ENCODE assay signal across 16 mouse cellular contexts in the genomic region with DNA sequence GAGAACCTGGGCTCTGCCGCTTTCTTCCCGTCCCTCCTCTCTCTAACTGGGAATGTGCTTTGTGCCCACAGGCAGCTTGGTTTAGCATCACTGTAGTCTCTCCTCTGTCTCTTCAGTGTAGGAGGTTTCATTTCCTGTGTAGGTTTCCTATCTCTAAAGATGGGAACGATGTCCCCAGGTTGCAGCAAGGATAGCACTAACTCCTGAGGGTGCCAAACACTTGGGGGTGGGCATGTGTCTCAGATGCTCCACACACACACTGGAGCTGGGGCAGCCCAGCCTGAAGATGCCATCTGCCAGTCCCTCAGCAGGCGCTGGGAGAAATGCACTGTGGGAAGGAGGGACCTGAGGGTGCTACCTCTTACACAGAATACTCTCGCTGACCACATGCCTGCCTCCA. TPM values are rescaled to one million over a fixed set of nuclear protein-coding genes. Genes with fewer than 3 reads are reported as not detected.
DNase-seq lines count a peak whose midpoint lies in the region; ATAC-seq lines count a peak whose summit lies in the region.
"Had no signal": no experiment of that assay in that cellular context is flagged by ENCODE, and none has a peak within 500 bp of the region (broad histone marks: within the 10 kb centered on the region; RNA-seq: fewer than 3 reads in every experiment).

No protein-coding gene starts in this region.

- H3K9me3 ChIP-seq in hindbrain, embryonic 10.5 days: no peaks in the 10 kb centered on the region
- no peaks in the 10 kb centered on the region for H3K9me3 ChIP-seq in hindbrain, embryonic 16.5 days (ENCODE audit: control insufficient read depth, low read length)
- no peaks in the 10 kb centered on the region for H3K9me3 ChIP-seq in neural tube, embryonic 12.5 days
- H3K9me3 ChIP-seq in neural tube, embryonic 15.5 days (replicated peaks): no peaks in the 10 kb centered on the region
- H3K9me3 ChIP-seq: heart, embryonic 15.5 days had no signal

- H3K4me3 ChIP-seq in hindbrain, embryonic 10.5 days: no peak overlapping the region
- no peak overlapping the region for H3K4me3 ChIP-seq in hindbrain, embryonic 16.5 days (ENCODE audit: low read length)
- no peak overlapping the region for H3K4me3 ChIP-seq in neural tube, embryonic 12.5 days
- no peak overlapping the region for H3K4me3 ChIP-seq in neural tube, embryonic 15.5 days (replicated peaks)
- H3K4me3 ChIP-seq: heart, embryonic 15.5 days had no signal

- intact Hi-C loops in left cerebral cortex, postnatal 25 days (cut with DNase I): loop anchor here (1.0 to 5.0 kb wide), 2 partner anchors 11 to 79 kb away; no protein-coding TSS in a partner anchor

- 86% methylated on average over 5 of the region's 5 CpGs for WGBS in hindbrain, embryonic 10.5 days
- WGBS in hindbrain, embryonic 16.5 days: 72% methylated on average over 5 of the region's 5 CpGs
- 72% methylated on average over 5 of the region's 5 CpGs for WGBS in neural tube, embryonic 12.5 days
- 74% methylated on average over 5 of the region's 5 CpGs for WGBS in neural tube, embryonic 15.5 days

- peaks cover 41% of the 10 kb centered on the region for H3K36me3 ChIP-seq in hindbrain, embryonic 10.5 days
- no peaks in the 10 kb centered on the region for H3K36me3 ChIP-seq in hindbrain, embryonic 16.5 days (ENCODE audit: control insufficient read depth, insufficient read depth, low read length)
- peaks cover 10% of the 10 kb centered on the region for H3K36me3 ChIP-seq in neural tube, embryonic 12.5 days
- peaks cover 3% of the 10 kb centered on the region; the same call in 1 of the 2 replicates for H3K36me3 ChIP-seq in neural tube, embryonic 15.5 days

- no peak overlapping the region for H3K4me2 ChIP-seq in hindbrain, embryonic 16.5 days (ENCODE audit: low read length)
- no peak overlapping the region for H3K4me2 ChIP-seq in neural tube, embryonic 12.5 days (replicated peaks)
- no peak overlapping the region for H3K4me2 ChIP-seq in neural tube, embryonic 15.5 days
- H3K4me2 ChIP-seq: heart, embryonic 15.5 days; lung, embryonic 14.5 days had no signal

- peaks cover 55% of the 10 kb centered on the region for H3K4me1 ChIP-seq in hindbrain, embryonic 10.5 days (replicated peaks)
- peaks cover 14% of the 10 kb centered on the region for H3K4me1 ChIP-seq in hindbrain, embryonic 16.5 days (ENCODE audit: control insufficient read depth, insufficient read depth, low read depth, low read length)
- H3K4me1 ChIP-seq in neural tube, embryonic 12.5 days: peaks cover 37% of the 10 kb centered on the region
- H3K4me1 ChIP-seq in neural tube, embryonic 15.5 days: peaks cover 38% of the 10 kb centered on the region
- H3K4me1 ChIP-seq: heart, embryonic 15.5 days had no signal

- H3K9ac ChIP-seq in hindbrain, embryonic 16.5 days (ENCODE audit: low read depth, low read length): no peak overlapping the region
- H3K9ac ChIP-seq in neural tube, embryonic 12.5 days: no peak overlapping the region
- H3K9ac ChIP-seq in neural tube, embryonic 15.5 days (replicated peaks): no peak overlapping the region
- H3K9ac ChIP-seq: heart, embryonic 15.5 days; lung, embryonic 14.5 days had no signal

- H3K27ac ChIP-seq in hindbrain, embryonic 10.5 days: peak overlapping the region; percentile 86
- H3K27ac ChIP-seq in hindbrain, embryonic 16.5 days (ENCODE audit: low read depth, low read length): no peak overlapping the region
- H3K27ac ChIP-seq in neural tube, embryonic 12.5 days: peak overlapping the region; percentile 17; the same call in 1 of the 2 replicates
- no peak overlapping the region for H3K27ac ChIP-seq in neural tube, embryonic 15.5 days (replicated peaks)
- H3K27ac ChIP-seq: heart, embryonic 15.5 days had no signal

- no peak for ATAC-seq in hindbrain, embryonic 16.5 days
- no peak for ATAC-seq in neural tube, embryonic 12.5 days (ENCODE audit: low FRiP score, low read depth)
- ATAC-seq in neural tube, embryonic 15.5 days (ENCODE audit: low FRiP score): no peak
- ATAC-seq: inflammation-experienced regulatory T-cells, adult 6 months had no signal

- no peaks in the 10 kb centered on the region for H3K27me3 ChIP-seq in hindbrain, embryonic 10.5 days (ENCODE audit: insufficient read depth, poor library complexity, severe bottlenecking)
- no peaks in the 10 kb centered on the region for H3K27me3 ChIP-seq in hindbrain, embryonic 16.5 days (replicated peaks; ENCODE audit: control insufficient read depth, insufficient read depth, low read length)
- no peaks in the 10 kb centered on the region for H3K27me3 ChIP-seq in neural tube, embryonic 12.5 days (replicated peaks)
- H3K27me3 ChIP-seq in neural tube, embryonic 15.5 days (replicated peaks): no peaks in the 10 kb centered on the region
- H3K27me3 ChIP-seq: heart, embryonic 15.5 days had no signal

- no peak for DNase-seq in hindbrain, embryonic 10.5 days (ENCODE audit: low spot score)
- peak; percentile 75 to 98 for DNase-seq in left cerebral cortex, postnatal 25 days (ENCODE audit: low spot score in 2 of 2)
- no peak for DNase-seq in spleen, postnatal 10 days (ENCODE audit: low spot score in 2 of 2)
- DNase-seq in kidney, adult 18-20 months: no peak
- DNase-seq in adrenal gland, postnatal 10 days: no peak
- DNase-seq: adrenal gland, postnatal 36 days; cerebellum, adult 11 months; gastrocnemius, postnatal 36 days; kidney, postnatal 10 days; liver; lung, embryonic 14.5 days had no signal

RNA-seq across cellular contexts. Expression of a gene that starts 56.9 kb away (rescaled TPM):
- 27.3 and 29.4 TPM in 2 replicates for polyA plus RNA-seq in hindbrain, embryonic 10.5 days (2016; fragmentation: Nextera tagmentation; extraction: Ambion mirVana)
- polyA plus RNA-seq in hindbrain, embryonic 16.5 days (2015; fragmentation: Nextera tagmentation; extraction: Ambion mirVana): 27.7 and 28.2 TPM in 2 replicates
- 25.2 and 25.8 TPM in 2 replicates for polyA plus RNA-seq in neural tube, embryonic 12.5 days (2016; fragmentation: Nextera tagmentation; extraction: Ambion mirVana)
- 26.2 and 26.9 TPM in 2 replicates for polyA plus RNA-seq in neural tube, embryonic 15.5 days (2015; fragmentation: Nextera tagmentation; extraction: Ambion mirVana)
- 10 to 100 TPM; 20.4 to 23.7 TPM for total RNA-seq in left cerebral cortex, postnatal 25 days (2021)
- total RNA-seq in adrenal gland, postnatal 10 days (2021): 10 to 100 TPM; 35.8 to 44.3 TPM

Comparison
In these comparisons a context has a peak if more than half of its experiments do, and no peak if none do; other contexts are left out.
1. H3K27ac ChIP-seq: peak in hindbrain, embryonic 10.5 days (single experiment) and neural tube, embryonic 12.5 days (single experiment); none in hindbrain, embryonic 16.5 days (single experiment) and neural tube, embryonic 15.5 days (single experiment).
2. DNase-seq: peak in left cerebral cortex, postnatal 25 days (2 of 2); none in hindbrain, embryonic 10.5 days (single experiment), spleen, postnatal 10 days (0 of 2), kidney, adult 18-20 months (single experiment) and adrenal gland, postnatal 10 days (single experiment).